In the genomic region with DNA sequence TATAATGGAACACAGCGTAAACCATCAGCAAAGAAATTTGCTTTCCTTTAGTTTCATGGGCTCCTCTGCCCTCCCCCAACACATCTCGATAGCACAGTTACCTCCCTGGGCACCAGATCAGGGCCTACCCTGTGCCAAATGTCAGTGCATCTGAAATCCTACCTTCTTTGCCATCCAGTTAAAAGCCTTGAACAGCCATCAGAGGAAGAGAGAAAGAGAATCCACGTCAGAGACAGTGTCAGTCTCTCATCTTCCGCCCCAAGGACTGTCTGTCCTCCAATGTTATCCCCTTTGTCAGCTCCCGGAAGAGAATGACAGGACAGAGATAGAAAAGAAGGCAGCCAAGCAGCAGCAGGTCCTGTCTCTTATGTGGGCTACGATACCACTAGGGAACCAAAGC, we compare ENCODE assay signal across 14 mouse cellular contexts. TPM values are rescaled to one million over a fixed set of nuclear protein-coding genes. Genes with fewer than 3 reads are reported as not detected.
DNase-seq lines count a peak whose midpoint lies in the region; ATAC-seq and TF ChIP-seq lines count a peak whose summit lies in the region.
"Had no signal": no experiment of that assay in that cellular context is flagged by ENCODE, and none has a peak within 500 bp of the region (broad histone marks: within the 10 kb centered on the region; RNA-seq: fewer than 3 reads in every experiment).

No protein-coding gene starts in this region.

- 0 out of 2 replicates have a peak, but pooled peaks have one; percentile 47 for ATAC-seq in megakaryocyte-erythroid progenitor cell, adult 5-6 weeks (replicated peaks; ENCODE audit: low FRiP score, low TSS enrichment, poor library complexity, severe bottlenecking)
- ATAC-seq in midbrain, embryonic 11.5 days (ENCODE audit: low FRiP score) = no peak
- ATAC-seq: forebrain, embryonic 14.5 days; hindbrain, embryonic 16.5 days had no signal

- WGBS in kidney, adult 2 months = 70% methylated on average over 6 of the region's 6 CpGs
- 79% methylated on average over 6 of the region's 6 CpGs for WGBS in midbrain, embryonic 11.5 days

- H3K4me1 ChIP-seq in kidney, adult 2 months (ENCODE audit: control insufficient read depth, insufficient read depth, low read length) = peaks cover 17% of the 10 kb centered on the region
- H3K4me1 ChIP-seq in midbrain, embryonic 11.5 days (ENCODE audit: control insufficient read depth, insufficient read depth, low read length) = no peaks in the 10 kb centered on the region

- TF ChIP-seq CTCF in kidney, adult 2 months (conservative IDR thresholded peaks at IDR 0.05; ENCODE audit: insufficient read depth, insufficient read length, low read depth, low read length) = no peak

- no peaks in the 10 kb centered on the region for H3K36me3 ChIP-seq in kidney, adult 2 months (ENCODE audit: control insufficient read depth, insufficient read depth, low read length)
- no peaks in the 10 kb centered on the region for H3K36me3 ChIP-seq in midbrain, embryonic 11.5 days (ENCODE audit: control insufficient read depth, insufficient read depth, low read length)

- H3K4me3 ChIP-seq in kidney, adult 2 months (ENCODE audit: insufficient read depth, low read depth, low read length) = no peak overlapping the region
- H3K4me3 ChIP-seq in midbrain, embryonic 11.5 days (ENCODE audit: low read depth, low read length) = no peak overlapping the region
- H3K4me3 ChIP-seq: embryonic facial prominence, embryonic 15.5 days; myocyte had no signal

- no peak overlapping the region for H3K4me2 ChIP-seq in midbrain, embryonic 11.5 days
- H3K4me2 ChIP-seq: embryonic facial prominence, embryonic 15.5 days; lung, embryonic 14.5 days had no signal

- no peaks in the 10 kb centered on the region for H3K27me3 ChIP-seq in kidney, adult 2 months (replicated peaks; ENCODE audit: control insufficient read depth, insufficient read depth, low read length)
- no peaks in the 10 kb centered on the region for H3K27me3 ChIP-seq in midbrain, embryonic 11.5 days (ENCODE audit: control insufficient read depth, insufficient read depth, low read length)
- H3K27me3 ChIP-seq: embryonic facial prominence, embryonic 15.5 days had no signal

- no peak for TF ChIP-seq POLR2A in kidney, adult 2 months (IDR thresholded peaks at IDR 0.05; ENCODE audit: low read depth, low read length)

- no peaks in the 10 kb centered on the region for H3K9me3 ChIP-seq in midbrain, embryonic 11.5 days (ENCODE audit: control insufficient read depth, low read length)
- H3K9me3 ChIP-seq: embryonic facial prominence, embryonic 15.5 days had no signal

- H3K27ac ChIP-seq in kidney, adult 2 months (ENCODE audit: insufficient read depth, low read depth, low read length) = peak overlapping the region; percentile 88
- H3K27ac ChIP-seq in midbrain, embryonic 11.5 days (ENCODE audit: low read depth, low read length) = no peak overlapping the region
- H3K27ac ChIP-seq: embryonic facial prominence, embryonic 15.5 days had no signal

- no peak overlapping the region for H3K9ac ChIP-seq in midbrain, embryonic 11.5 days (ENCODE audit: low read length)
- H3K9ac ChIP-seq: embryonic facial prominence, embryonic 15.5 days; lung, embryonic 14.5 days had no signal

- peak; percentile 26 for DNase-seq in cerebellum, adult 11 months
- no peak for DNase-seq in cerebellum, adult 8-10 months
- DNase-seq in kidney, adult 2 months = no peak
- no peak for DNase-seq in kidney, postnatal 10 days
- DNase-seq in brain, adult 2 months (ENCODE audit: low read depth, low spot score) = peak; percentile 23
- DNase-seq in urinary bladder, postnatal 10 days (ENCODE audit: low spot score) = no peak
- no peak for DNase-seq in midbrain, embryonic 11.5 days (ENCODE audit: low spot score, missing footprints)
- DNase-seq: gastrocnemius, postnatal 14 days; lung, embryonic 14.5 days had no signal

RNA-seq across cellular contexts. Expression of gene Utrn, which starts 15.4 kb away (rescaled TPM):
- 20.8 and 21.1 TPM in 2 replicates for polyA plus RNA-seq in kidney, adult 2 months (2012; rRNA removed)
- 22.7 and 27.6 TPM in 2 replicates for total RNA-seq in megakaryocyte-erythroid progenitor cell, adult 5-6 weeks (2014; fragmentation: Nextera tagmentation)
- 17.9 and 24.2 TPM in 2 replicates for total RNA-seq in megakaryocyte-erythroid progenitor cell, adult 5-6 weeks (2017)
- polyA plus RNA-seq in midbrain, embryonic 11.5 days (2014; fragmentation: Nextera tagmentation; extraction: Ambion mirVana) = 29.1 and 31.4 TPM in 2 replicates

Comparison
In these comparisons a context has a peak if more than half of its experiments do, and no peak if none do; other contexts are left out.
1. DNase-seq: peak in cerebellum, adult 11 months (single experiment) and brain, adult 2 months (single experiment); none in cerebellum, adult 8-10 months (single experiment), kidney, adult 2 months (single experiment), kidney, postnatal 10 days (single experiment), urinary bladder, postnatal 10 days (single experiment) and midbrain, embryonic 11.5 days (single experiment).